Mouse (Mus musculus): ENCODE data around the gene Slc3a2.

Slc3a2 gene

GRCm38 (mm10) chr19:8706930-8707329, 16.2 kb downstream of the Slc3a2 start:
- no peak for DNase-seq

DNA sequence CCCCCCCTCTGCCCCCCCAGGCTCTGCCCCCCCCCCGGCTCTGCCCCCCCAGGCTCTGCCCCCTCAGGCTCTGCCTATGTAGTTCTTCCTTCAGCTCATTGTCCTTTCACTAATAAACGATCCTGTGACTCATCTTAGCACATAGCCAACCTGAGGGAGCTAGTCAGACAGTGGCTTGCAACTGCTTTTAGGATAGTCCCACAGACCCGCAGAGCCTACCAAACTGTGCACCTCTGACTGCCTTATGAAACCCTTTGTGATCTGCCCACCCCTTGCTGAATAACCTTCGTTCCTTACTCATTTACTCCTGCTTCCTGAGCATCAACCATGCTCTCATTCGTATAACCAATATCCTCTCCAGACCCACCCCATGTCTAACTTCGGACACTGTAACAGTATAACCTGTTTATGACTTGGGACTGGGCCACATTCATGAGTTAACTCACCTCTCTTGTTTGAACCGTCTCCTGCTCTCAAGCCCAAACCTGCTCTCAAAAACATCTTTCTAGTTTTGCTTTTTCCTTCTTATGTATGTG, 17.0 kb downstream of the Slc3a2 start:
- no peak for DNase-seq

- DNase-seq, result no peak
Measured at GRCm38 (mm10) chr19:8705026-8705708, 18.0 kb downstream of the Slc3a2 start.

DNA sequence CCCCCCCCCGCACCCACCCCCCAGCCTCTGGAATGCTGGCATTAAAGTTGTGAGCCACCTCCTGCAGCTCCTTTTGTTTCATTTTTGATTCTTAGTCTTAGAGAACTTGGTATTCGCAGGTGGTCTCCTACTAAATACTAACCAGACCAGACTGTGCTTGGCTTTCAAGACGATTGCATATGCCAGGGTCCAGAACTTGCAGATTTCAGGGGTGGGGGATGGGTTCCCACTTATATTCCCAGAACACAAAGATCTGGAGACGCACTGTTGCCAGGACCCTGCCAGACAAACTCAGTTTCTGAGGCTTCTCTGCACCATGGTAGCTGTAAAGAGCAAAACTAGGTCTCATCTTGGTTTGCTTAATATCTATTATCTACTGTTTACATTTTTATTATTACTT, 19.6 kb downstream of the Slc3a2 start:
- no peak for DNase-seq

- no peak for DNase-seq
Measured at GRCm38 (mm10) chr19:8702458-8702857, 20.7 kb downstream of the Slc3a2 start.

GRCm38 (mm10) chr19:8699652-8700051, 23.5 kb downstream of the Slc3a2 start:
- DNase-seq, result peak; percentile 19

- peak; percentile 81 for DNase-seq
Measured at GRCm38 (mm10) chr19:8695330-8695729, 27.8 kb downstream of the Slc3a2 start.

DNA sequence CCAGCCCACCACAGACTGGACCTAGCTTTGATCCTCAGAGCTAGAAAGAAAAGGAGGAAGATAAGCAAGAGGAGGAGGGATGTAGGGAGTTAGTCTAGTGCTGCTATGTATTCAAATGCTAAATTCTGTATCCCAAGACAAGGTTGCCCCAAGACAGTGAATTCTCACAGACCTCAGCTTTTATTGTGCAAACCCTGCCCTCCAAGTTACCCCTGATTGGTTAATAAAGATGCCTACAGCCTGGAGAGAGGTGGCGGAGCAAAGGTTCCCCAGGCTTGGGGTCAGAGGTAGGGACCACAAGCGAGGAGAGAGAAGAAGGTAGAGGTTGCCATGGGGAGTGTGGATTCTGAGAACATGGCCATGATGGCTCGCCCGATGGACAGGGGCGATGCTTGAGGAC, 30.4 kb downstream of the Slc3a2 start:
- DNase-seq, result no peak

DNA sequence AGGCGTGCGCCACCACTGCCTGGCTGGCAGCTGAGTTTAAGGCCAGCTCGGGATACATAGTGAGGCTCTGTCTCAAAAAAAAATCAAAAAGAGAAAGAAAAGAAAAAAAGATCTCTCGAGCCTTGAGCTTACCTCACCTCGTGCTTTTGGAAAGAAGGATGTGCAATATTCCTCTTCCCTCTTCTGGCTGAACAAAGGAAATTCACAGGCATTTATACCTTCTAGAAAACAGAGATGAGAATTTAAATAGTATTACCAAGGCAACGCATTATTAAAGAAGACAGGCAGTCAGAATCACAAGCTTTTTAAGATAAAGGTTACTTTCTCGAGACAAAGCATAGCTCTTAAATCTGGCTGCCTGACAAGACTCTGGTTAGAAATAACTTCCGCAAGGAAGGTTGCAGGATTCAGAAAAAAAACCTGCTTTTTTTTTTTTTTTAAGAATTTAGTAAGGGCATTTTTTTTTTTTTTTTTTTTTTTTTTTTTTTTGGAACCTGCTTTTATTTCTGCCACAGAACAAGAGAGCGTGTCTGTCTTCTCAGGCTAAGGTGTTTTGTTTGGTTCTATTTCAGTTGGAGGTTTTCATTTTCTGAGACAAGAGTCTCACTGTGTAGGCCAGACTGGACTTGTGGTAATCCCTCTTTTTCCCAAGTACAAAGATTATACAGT, 31.2 kb downstream of the Slc3a2 start:
- DNase-seq, result no peak

- no peak for DNase-seq
Measured at GRCm38 (mm10) chr19:8683627-8684026, 39.5 kb downstream of the Slc3a2 start.

GRCm38 (mm10) chr19:8682996-8683395, 40.2 kb downstream of the Slc3a2 start:
- peak; percentile 79 for DNase-seq

- DNase-seq, result no peak
Measured at GRCm38 (mm10) chr19:8681633-8682362, 41.4 kb downstream of the Slc3a2 start.

DNA sequence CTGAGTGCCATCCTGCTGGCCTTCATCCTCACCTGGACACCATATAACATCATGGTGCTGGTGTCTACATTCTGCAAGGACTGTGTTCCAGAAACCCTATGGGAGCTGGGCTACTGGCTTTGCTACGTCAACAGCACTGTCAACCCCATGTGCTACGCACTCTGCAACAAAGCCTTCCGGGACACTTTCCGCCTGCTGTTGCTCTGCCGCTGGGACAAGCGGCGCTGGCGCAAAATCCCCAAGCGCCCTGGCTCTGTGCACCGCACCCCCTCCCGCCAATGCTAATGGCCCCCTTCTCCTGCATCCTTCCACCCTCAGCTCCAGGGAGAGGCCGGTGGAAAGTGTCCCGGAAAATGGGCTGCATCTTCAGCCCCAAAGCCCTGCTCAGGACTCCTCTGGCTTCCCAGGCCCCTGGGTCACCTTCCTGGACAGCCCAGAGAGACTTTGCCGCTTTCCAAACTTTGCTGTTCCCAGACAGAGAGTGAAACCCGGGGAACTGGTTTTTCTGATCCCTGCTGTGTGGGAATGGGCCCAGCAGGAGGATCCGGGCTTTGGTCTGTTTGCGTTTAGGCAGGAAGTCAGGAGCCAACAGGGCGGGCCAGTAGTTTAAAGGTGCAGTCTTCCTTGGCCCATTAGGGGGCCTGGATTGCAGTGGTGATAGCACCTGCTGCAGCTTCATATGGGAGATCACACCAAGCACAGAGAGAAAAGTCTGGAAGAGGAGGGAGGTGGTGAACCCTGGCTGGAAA, 44.0 kb downstream of the Slc3a2 start:
- no peak for DNase-seq

DNA sequence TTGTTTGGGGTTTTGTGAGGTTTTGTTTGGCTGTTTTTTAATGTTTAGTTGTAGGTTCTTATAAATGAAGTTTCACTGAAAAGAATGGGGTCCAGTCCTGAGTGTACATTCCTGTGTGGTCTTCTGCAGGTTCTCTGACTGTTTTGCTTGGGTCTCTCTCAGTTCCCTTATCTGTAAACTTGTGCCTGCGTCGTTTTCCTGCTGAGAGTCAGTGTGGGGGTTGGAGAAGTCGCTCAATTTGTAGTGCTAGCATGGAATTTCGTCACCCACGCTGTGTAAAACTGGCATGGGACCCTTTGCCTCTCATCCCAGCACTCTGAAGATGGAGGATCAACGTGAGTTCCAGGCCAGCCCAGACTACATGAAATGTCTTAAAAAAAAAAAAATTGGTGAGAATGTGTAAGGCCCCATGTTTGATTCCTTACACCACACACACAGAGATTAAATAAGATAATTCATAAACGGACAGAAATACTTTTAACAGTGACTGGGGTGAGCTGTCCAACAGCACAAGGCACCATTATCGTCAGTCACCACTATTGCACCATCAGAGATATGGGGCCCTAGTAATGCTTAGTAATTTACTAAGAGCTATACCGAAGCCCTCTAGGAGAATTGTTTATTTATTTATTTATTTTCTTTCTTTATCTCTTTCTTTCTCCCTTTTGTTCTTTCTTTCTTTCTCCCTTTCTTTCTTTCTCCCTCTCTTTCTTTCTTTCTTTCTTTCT, 49.7 kb downstream of the Slc3a2 start:
- DNase-seq, result no peak

- DNase-seq, result no peak
Measured at GRCm38 (mm10) chr19:8672859-8673258, 50.3 kb downstream of the Slc3a2 start.

GRCm38 (mm10) chr19:8665746-8666145, 57.4 kb downstream of the Slc3a2 start:
- DNase-seq, result no peak

DNA sequence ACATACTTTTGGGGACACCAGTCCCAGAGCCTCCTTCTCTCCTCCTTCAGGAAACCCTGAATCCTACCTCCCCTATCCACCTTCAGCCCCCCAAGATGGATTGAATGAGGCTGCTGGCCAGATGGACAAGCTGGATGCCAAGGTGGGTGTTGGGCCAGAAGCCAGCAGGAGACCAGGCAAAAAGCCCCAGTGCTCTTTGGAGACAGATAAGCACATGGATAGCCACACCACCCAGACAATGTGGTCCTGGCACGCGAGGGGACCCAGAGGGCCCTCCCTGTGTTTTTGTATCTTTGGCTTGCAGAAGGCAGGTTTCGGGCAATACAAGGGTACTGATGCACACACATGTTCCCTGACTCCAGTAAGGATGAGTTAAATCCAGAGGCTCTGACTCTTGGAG, 58.3 kb downstream of the Slc3a2 start:
- no peak for DNase-seq

DNA sequence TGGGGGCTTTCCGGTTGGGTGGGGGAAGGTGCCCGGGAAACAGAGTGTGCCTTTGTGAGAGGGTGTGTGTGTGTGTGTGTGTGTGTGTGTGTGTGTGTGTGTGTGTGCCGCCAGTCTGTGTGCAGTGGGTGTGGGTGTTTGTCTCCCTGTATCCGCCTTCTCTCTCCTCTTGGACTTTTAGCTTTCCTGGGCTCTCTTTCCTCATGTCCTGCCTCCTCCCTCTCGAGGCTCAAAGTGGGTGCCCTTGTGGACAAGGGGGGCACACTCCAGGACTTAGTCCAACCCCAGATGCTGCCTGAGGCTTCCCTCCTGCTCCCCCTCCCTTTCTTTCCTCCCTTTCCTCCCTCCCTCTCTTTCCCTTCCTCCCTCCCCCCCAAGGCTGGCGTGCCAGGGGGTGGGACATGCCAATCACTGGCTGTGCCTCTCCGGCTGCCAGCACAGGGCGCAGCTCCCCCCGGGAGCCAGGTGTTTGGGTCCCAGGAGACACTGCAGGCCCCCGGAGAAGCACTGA, 59.2 kb downstream of the Slc3a2 start:
- no peak for DNase-seq

DNA sequence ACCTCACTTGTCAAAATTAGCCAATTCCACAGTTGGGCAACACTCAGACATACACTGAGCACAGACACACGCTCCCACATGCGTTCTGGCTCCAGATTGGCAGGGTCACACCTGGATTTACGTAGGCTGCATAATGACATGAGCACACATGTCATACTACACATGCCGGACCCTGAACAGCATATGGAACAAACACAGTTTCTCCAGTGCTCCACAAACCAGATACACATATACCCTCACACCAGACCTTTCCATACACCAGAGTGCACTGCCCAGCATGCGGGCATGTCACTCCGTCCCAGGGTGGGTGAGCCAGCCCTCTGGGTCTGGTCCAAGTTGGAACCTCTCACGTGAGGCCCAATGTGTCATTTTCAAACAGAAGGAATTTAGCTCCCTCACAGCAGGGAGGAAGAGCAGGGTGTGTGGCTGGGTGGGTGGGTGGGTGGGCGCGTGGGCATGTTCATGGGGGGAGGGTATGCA, 59.8 kb downstream of the Slc3a2 start, which contains the start of gene Chrm1:
Gene Chrm1 (plus strand): TSS at position 430 of the 480 bp plus-strand sequence.
- DNase-seq, result no peak

DNA sequence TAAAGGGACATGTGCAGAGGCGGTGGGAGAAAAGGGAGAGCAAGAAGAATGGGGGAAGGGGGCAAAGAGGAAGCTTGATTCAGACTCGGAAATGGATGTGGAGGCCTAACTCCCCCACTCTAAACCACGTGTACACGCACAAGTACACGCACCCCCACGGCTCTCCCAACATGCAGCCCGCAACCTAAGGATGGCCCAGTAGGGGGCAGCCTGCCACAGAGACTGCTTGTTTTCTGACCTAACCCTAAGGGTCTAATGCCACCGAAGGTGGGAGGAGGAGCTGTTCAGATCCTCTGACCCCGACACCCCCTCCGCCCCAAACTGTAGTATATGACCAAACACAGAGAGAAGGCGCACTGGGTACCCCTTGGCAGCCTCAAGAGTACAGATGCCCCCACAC, 60.8 kb downstream of the Slc3a2 start:
- DNase-seq, result peak; percentile 72

- no peak for DNase-seq
Measured at GRCm38 (mm10) chr19:8661821-8662307, 61.3 kb downstream of the Slc3a2 start.

All from thymus, postnatal 14 days (tissue).